Mouse (Mus musculus) ovary, postnatal 10 days (tissue): ENCODE data around the gene Rnf213.
A peak's percentile ranks its signal among the peaks of the same experiment; 100 is the strongest.

Source experiments
- DNase-seq: peaks from one replicate; pipeline ENCODE4 v3.0.0; 2022; ENCODE audit warnings: low spot score

The Rnf213 gene

GRCm38 (mm10) chr11:119390271-119391231, 2.3 kb upstream of the Rnf213 start:
- DNase-seq = peak; percentile 70

GRCm38 (mm10) chr11:119391386-119392000, 1.4 kb upstream of the Rnf213 start:
- DNase-seq = no peak

DNA sequence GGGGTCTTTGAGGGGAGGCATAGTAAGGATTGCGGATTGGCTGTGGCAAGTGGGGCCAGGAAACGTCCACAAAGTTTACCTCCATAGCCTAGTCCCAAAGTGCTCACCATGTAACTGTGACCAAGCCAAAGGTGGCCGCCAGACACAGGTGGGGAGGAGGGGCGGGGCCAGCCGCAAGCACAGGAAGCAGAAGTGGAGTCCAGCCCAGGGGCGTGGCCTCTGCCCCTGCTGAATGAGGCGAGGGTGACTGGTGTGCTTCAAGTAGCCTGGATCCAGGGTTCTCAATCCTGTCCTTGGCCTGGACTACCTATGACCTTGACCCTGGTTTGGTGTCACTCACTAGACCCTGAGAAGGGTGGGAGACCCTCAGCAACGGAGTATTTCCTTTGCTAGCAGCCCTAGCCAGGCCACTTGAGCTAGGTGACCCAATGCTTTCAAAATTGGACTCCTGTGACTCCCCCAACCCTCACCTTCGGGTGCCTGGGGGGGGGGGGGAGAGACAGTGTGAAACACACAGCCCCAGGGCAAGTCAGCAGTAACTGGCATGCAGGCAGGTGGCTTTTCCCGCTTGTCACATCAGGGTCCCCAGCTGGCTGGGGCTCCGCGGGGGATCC, 792 bp upstream of the Rnf213 start:
- DNase-seq = no peak

DNA sequence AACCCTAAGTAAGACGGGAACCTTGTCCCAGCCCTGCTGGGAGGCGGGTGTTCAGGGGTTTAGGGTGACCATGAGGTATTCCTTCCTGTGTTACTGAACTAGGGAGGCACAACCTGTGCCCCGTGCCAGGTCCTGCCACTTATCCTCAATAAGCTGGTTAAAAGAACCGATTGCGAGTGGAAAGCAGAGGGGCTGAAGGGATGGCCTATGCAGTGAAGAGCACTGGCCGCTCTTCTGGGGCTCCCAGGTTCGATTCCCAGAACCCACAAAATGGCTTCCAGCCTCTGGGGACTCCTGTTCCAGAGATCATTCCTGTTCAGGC, 544 bp downstream of the Rnf213 start:
- DNase-seq = peak; percentile 10

- DNase-seq = no peak
Observed at GRCm38 (mm10) chr11:119394210-119394609, 1.3 kb downstream of the Rnf213 start.

GRCm38 (mm10) chr11:119395394-119395793, 2.5 kb downstream of the Rnf213 start:
- no peak for DNase-seq

DNA sequence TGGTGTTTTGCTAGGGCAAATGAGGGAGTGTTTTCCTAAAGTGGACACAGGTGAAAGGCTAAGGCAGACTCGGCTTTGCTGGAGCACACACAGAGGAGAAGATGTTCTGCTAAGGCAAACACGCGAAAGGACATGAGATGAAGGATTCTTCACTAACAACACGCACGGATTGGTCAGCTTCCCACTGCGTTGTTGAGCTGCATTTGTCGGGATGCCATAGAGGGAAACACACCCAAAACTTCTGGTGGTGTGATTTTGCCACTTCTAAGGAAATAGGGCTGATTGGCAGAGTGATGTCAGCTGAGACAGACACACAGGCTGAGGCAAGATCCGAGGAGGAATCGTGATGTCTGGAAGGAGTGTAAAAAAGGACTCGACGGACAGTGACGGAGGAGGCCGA, 3.0 kb downstream of the Rnf213 start:
- no peak for DNase-seq

DNA sequence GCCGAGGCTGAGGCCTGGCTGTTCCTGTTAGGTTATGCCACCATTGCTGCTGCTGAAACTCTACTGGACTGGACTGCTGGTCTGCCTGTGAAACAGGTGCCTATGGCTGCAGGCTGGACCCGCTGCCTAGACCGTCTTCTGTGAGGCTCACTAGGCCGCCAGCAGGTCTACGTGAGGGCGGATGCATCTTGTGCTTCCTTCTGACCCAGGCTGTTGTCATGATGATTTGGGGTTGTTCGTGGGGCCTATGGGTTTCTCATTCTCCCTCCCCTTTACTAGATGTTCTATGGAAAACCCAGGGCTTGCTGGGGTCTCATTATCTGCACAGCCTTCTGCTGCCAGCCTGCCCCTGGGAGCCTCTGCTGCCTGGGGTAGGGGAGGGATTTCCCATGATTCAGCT, 3.6 kb downstream of the Rnf213 start:
- DNase-seq = no peak

DNA sequence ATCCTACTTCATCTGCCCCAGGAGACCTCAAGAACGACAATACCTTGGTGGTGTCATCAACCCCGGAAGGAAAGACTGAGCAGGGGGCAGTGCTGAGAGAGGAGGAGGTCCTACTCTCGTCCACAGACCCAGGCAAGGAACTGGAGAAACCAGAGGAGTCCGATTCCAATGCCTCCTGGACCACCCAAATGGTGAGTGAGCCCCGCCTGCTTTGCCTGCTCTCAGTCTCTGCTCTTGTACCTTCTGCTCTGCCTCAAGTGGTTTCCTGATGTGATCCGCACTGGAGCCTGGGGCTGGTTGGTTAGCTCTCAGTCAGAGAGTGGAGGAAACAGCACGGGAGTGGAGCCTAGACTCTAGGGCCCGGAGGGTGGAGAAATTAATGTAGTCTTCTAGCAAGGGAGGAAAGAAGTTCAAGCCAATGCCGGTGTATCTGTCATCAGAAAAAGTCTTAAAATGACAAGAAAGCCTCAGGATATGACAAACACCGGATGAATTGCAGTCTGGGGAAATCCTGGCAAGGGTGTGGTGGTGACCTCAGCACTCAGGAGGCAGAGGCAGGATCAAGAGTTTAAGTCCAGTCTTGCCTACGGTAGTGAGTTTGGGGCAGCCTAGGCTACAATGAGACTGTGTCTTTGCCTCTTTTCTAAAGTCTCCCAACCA, 9.7 kb downstream of the Rnf213 start:
- no peak for DNase-seq

- no peak for DNase-seq
Observed at GRCm38 (mm10) chr11:119404627-119405026, 11.7 kb downstream of the Rnf213 start.

- DNase-seq = no peak
Observed at GRCm38 (mm10) chr11:119407381-119407780, 14.5 kb downstream of the Rnf213 start.

GRCm38 (mm10) chr11:119407977-119408376, 15.1 kb downstream of the Rnf213 start:
- DNase-seq = no peak

- no peak for DNase-seq
Observed at GRCm38 (mm10) chr11:119419327-119420118, 26.6 kb downstream of the Rnf213 start.

- no peak for DNase-seq
Observed at GRCm38 (mm10) chr11:119420426-119420825, 27.5 kb downstream of the Rnf213 start.

- DNase-seq = no peak
Observed at GRCm38 (mm10) chr11:119427431-119427830, 34.5 kb downstream of the Rnf213 start.

DNA sequence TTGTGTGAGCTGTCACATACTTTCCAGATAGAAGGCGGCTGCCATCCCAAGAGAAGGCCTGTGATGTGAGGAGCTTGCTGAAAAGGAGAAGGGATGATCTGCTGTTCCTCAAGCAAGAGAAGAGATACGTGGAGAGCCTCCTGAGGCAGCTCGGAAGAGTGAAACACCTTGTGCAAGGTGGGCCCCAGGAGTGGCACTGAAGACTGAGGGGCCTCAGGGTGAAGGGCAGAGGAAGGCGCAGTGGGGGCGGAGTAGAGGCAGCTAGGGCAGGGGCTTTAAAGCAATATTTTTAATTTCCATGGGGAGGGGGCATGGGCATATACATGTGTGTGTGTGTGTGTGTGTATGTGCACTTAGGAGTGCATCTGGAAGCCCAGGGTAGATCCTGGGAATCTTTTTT, 35.1 kb downstream of the Rnf213 start:
- DNase-seq = no peak

GRCm38 (mm10) chr11:119428649-119429136, 35.8 kb downstream of the Rnf213 start:
- no peak for DNase-seq

- no peak for DNase-seq
Observed at GRCm38 (mm10) chr11:119431516-119431915, 38.6 kb downstream of the Rnf213 start.

DNA sequence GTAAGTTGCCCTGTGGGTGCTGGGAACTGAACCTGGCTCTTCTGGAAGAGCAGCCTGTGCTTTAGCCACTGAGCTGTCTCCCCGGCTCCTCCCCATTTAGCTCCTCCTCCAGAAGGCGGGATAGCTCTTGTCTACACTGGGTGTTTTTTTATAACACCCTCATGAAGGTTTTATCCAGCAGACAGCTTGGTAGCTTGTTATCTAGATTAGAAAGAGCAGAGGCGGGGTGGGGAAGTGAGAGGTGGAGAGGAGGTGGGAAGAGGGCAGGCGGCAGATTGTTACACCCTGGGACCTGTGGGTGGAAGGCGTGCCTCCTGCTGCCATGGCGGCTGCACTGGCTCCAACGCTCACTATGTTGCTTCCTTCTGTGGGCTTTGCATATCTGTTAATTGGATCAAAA, 39.8 kb downstream of the Rnf213 start:
- no peak for DNase-seq

DNA sequence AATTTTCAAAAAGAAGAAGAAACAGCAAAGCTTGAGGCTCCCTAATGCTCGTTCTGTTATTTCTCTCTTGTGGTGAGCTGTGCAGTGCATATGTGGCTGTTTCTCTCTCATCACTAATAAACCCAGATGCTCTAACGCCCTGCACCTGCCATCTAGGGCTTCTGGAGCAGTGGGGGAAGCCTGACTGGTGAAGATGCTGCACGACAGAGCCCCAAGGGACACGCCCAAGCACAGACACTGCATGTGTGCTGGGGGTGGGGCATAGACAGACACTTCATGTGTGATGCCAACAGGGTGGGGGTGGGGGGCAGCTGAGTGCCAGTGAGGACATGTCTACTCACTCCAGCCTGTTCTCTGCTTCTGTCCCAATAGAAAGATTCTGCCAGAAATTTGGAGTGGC, 41.4 kb downstream of the Rnf213 start:
- DNase-seq = no peak
